ENCODE assay signal across 8 mouse cellular contexts in the genomic region with DNA sequence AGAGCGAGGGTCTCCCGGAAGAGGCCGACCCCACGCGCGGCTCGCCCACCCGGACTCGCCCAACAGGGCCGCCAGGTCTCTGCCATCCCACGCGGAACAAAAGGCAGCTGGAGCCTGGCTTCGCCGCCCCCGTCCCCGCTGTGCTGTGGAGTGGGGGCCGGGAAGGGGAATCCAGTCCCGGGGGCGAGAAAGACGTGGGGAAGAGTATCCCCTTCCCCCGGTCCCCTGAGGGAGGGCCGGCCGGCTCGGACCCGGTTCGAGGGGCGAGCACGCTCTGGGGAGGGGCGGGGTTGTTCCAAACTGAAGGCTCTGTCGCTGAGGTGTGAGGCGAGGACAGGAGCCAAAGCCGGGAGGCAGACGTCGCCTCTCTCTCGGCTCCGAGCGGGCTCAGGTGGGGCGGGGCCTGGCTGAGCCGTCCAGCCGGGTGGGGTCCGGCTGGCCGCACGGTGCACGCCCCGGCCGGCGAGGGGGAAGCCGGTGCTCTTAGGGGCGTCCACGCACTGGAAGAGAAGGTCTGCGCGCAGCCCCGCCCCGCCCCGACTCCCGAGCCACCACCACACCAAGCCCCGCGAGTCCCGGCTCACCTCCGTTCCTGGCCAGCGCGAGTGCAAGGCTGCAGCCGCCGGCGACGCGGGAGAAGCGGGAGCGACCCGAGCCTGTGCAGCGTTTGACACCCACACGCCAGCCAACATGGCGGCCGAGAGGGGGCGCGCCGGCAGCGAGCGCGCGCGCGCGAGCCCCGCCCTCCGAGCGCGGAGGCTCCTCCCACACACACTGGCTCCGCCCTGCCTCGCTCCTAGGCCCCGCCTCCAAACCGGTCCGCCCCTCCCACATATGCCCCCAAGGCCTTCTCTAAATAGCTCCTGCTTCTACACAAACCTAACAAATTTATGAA. TPM values are rescaled to one million over a fixed set of nuclear protein-coding genes. Genes with fewer than 3 reads are reported as not detected.
DNase-seq lines count a peak whose midpoint lies in the region; ATAC-seq lines count a peak whose summit lies in the region.

A gene (minus strand): TSS at position 705 of the 895 bp plus-strand sequence.

- H3K9me3 ChIP-seq in limb, embryonic 11.5 days (ENCODE audit: control insufficient read depth, low read length): no peaks in the 10 kb centered on the region
- no peaks in the 10 kb centered on the region for H3K9me3 ChIP-seq in midbrain, embryonic 14.5 days (ENCODE audit: control insufficient read depth, low read length)

- peak within 1 kb of the TSS; percentile 86 for H3K9ac ChIP-seq in limb, embryonic 11.5 days (ENCODE audit: low read length)
- peak within 1 kb of the TSS; percentile 90 for H3K9ac ChIP-seq in midbrain, embryonic 14.5 days (replicated peaks; ENCODE audit: low read length)

- peak; percentile 71 for DNase-seq in layer of hippocampus, adult 11-12 months (ENCODE audit: low spot score)
- DNase-seq in layer of hippocampus, adult 9-10 months (ENCODE audit: low spot score): no peak
- DNase-seq in embryo, embryonic 11 days: peak; percentile 87
- no peak for DNase-seq in gonadal fat pad, adult 2 months (ENCODE audit: low read depth)
- DNase-seq in kidney, adult 11 months: peak; percentile 64
- DNase-seq in limb, embryonic 11.5 days (ENCODE audit: low spot score): peak; percentile 87
- DNase-seq in midbrain, embryonic 14.5 days: peak; percentile 87
- DNase-seq in spleen, adult 18-20 months: peak; percentile 46 to 68

- ATAC-seq in limb, embryonic 11.5 days (ENCODE audit: insufficient number of reproducible peaks, low FRiP score, low TSS enrichment, low read depth): peak; percentile 92
- peak; percentile 90 for ATAC-seq in midbrain, embryonic 14.5 days (ENCODE audit: low FRiP score, low TSS enrichment)

- under 1% methylated on average over 83 of the region's 93 CpGs for WGBS in limb, embryonic 11.5 days
- under 1% methylated on average over 72 of the region's 93 CpGs for WGBS in midbrain, embryonic 14.5 days

- H3K4me1 ChIP-seq in limb, embryonic 11.5 days (ENCODE audit: control insufficient read depth, insufficient read depth, low read length): 0 out of 2 replicates have a peak, but pooled peaks cover 3% of the 10 kb centered on the region
- peaks cover 17% of the 10 kb centered on the region for H3K4me1 ChIP-seq in midbrain, embryonic 14.5 days (ENCODE audit: control insufficient read depth, insufficient read depth, low read length)

- peak within 1 kb of the TSS; percentile 81 for H3K27ac ChIP-seq in limb, embryonic 11.5 days (replicated peaks; ENCODE audit: low read depth, low read length)
- H3K27ac ChIP-seq in midbrain, embryonic 14.5 days (replicated peaks; ENCODE audit: low read depth, low read length): peak within 1 kb of the TSS; percentile 91

- no peaks in the 10 kb centered on the region for H3K27me3 ChIP-seq in limb, embryonic 11.5 days (ENCODE audit: control insufficient read depth, insufficient read depth, low read length)
- no peaks in the 10 kb centered on the region for H3K27me3 ChIP-seq in midbrain, embryonic 14.5 days (ENCODE audit: control insufficient read depth, insufficient read depth, low read length)

- peak within 1 kb of the TSS; percentile 85 for H3K4me3 ChIP-seq in limb, embryonic 11.5 days (ENCODE audit: low read depth, low read length)
- H3K4me3 ChIP-seq in midbrain, embryonic 14.5 days (replicated peaks; ENCODE audit: low read depth, low read length): peak within 1 kb of the TSS; percentile 88

- peak within 1 kb of the TSS; percentile 95 for H3K4me2 ChIP-seq in limb, embryonic 11.5 days (ENCODE audit: low read depth, severe bottlenecking)
- H3K4me2 ChIP-seq in midbrain, embryonic 14.5 days (ENCODE audit: low read length): peak within 1 kb of the TSS; percentile 60

- H3K36me3 ChIP-seq in limb, embryonic 11.5 days (ENCODE audit: control insufficient read depth, insufficient read depth, low read length): no peaks in the 10 kb centered on the region
- H3K36me3 ChIP-seq in midbrain, embryonic 14.5 days (ENCODE audit: control insufficient read depth, insufficient read depth, low read length): no peaks in the 10 kb centered on the region

RNA-seq across cellular contexts. Expression of the gene that starts here (rescaled TPM):
- 38.7 and 44.7 TPM in 2 replicates for polyA plus RNA-seq in gonadal fat pad, adult 2 months (2012; rRNA removed)
- 23.7 and 24.7 TPM in 2 replicates for polyA plus RNA-seq in limb, embryonic 11.5 days (2014; fragmentation: Nextera tagmentation; extraction: Ambion mirVana)
- 71.7 and 80.5 TPM in 2 replicates for polyA plus RNA-seq in midbrain, embryonic 14.5 days (2014; fragmentation: Nextera tagmentation; extraction: Ambion mirVana)

Comparison
In these comparisons a context has a peak if more than half of its experiments do, and no peak if none do; other contexts are left out.
1. DNase-seq: peak in layer of hippocampus, adult 11-12 months (single experiment), embryo, embryonic 11 days (single experiment), kidney, adult 11 months (single experiment), limb, embryonic 11.5 days (single experiment), midbrain, embryonic 14.5 days (single experiment) and spleen, adult 18-20 months (2 of 2); none in layer of hippocampus, adult 9-10 months (single experiment) and gonadal fat pad, adult 2 months (single experiment).